Mouse (Mus musculus) myocyte (in vitro differentiated cells): Measurements from ENCODE around the gene Bex6.

Experiments
- MYOG ChIP-seq, 3 experiments: IDR thresholded peaks; one replicate each; pipeline ENCODE4 v1.6.1; 2011; ENCODE audit warnings: control low read depth in 2 of 3, low read depth in 2 of 3, mild to moderate bottlenecking in 2 of 3; ENCODE audit not compliant: insufficient read length in 2 of 3, control insufficient read depth in 1 of 3, insufficient read depth in 1 of 3
- POLR2A ChIP-seq: IDR thresholded peaks from one replicate; pipeline ENCODE4 v1.6.1; 2011; ENCODE audit warnings: low read depth, mild to moderate bottlenecking, control low read depth, moderate library complexity; ENCODE audit not compliant: insufficient read length

DNA sequence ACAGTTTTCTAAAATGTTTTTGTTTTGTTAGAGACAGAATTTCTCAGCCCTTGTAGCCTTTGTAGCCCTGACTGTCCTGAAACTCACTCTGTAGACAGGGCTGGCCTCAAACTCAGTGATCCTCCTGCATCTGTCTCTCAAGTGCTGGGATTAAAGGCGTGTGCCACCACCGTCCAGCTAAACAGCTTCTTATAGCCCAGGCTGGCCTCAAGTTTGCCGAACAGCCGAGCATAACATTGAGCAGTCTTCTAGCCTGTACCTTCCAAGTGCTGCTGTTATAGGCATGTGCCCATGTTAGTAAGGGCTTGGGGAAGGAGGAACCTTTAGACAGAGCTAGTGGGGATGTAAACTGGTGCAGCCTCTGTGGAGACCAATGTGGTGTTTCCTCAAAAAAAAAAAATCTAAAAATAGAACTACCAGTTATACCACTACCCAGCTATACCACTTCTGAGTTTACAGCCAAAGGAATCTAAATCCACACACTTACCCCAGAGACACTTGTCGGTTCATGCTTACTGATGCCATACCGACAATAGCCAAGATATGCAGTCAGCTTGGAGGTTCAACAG lies at the start of gene Bex6:
- no peak for TF ChIP-seq POLR2A
- no peak for TF ChIP-seq MYOG (IDR thresholded peaks at IDR 0.05; ENCODE audit: control insufficient read depth in 1 of 3, insufficient read depth in 1 of 3, insufficient read length in 2 of 3, low read depth in 2 of 3)
